Mouse (Mus musculus) naive thymus-derived CD4-positive, alpha-beta T cell, adult 2 months (primary cell): ENCODE results near the gene Otog.

Source experiments
- DNase-seq: peaks from one replicate; pipeline ENCODE4 v3.0.0-alpha.2; 2011; ENCODE audit warnings: low read depth

Otog gene

GRCm38 (mm10) chr7:46283681-46284080, 42.9 kb downstream of the Otog start:
- DNase-seq, result no peak

GRCm38 (mm10) chr7:46285161-46285839, 44.5 kb downstream of the Otog start:
- DNase-seq, result no peak

- DNase-seq, result no peak
Observed at GRCm38 (mm10) chr7:46286391-46286790, 45.6 kb downstream of the Otog start.

GRCm38 (mm10) chr7:46287051-46287450, 46.3 kb downstream of the Otog start:
- no peak for DNase-seq

GRCm38 (mm10) chr7:46296330-46296729, 55.5 kb downstream of the Otog start:
- DNase-seq, result no peak

- DNase-seq, result no peak
Observed at GRCm38 (mm10) chr7:46301031-46301632, 60.3 kb downstream of the Otog start.

- no peak for DNase-seq
Observed at GRCm38 (mm10) chr7:46313486-46313885, 72.7 kb downstream of the Otog start.

GRCm38 (mm10) chr7:46314220-46315009, 73.6 kb downstream of the Otog start:
- DNase-seq, result no peak

- no peak for DNase-seq
Observed at GRCm38 (mm10) chr7:46315692-46316091, 74.9 kb downstream of the Otog start.

GRCm38 (mm10) chr7:46316948-46317347, 76.2 kb downstream of the Otog start:
- no peak for DNase-seq

- DNase-seq, result no peak
Observed at GRCm38 (mm10) chr7:46321242-46321641, 80.5 kb downstream of the Otog start.

GRCm38 (mm10) chr7:46327896-46328295, 87.1 kb downstream of the Otog start:
- no peak for DNase-seq

GRCm38 (mm10) chr7:46337397-46337796, 96.6 kb downstream of the Otog start:
- no peak for DNase-seq

- DNase-seq, result no peak
Observed at GRCm38 (mm10) chr7:46339818-46340217, 99.0 kb downstream of the Otog start.

- no peak for DNase-seq
Observed at GRCm38 (mm10) chr7:46340295-46340694, 99.5 kb downstream of the Otog start.

- DNase-seq, result no peak
Observed at GRCm38 (mm10) chr7:46341471-46341870, 100.7 kb downstream of the Otog start.

GRCm38 (mm10) chr7:46347692-46348091, 106.9 kb downstream of the Otog start:
- no peak for DNase-seq

GRCm38 (mm10) chr7:46348813-46349212, 108.0 kb downstream of the Otog start:
- DNase-seq, result no peak

- no peak for DNase-seq
Observed at GRCm38 (mm10) chr7:46350119-46350702, 109.4 kb downstream of the Otog start.

GRCm38 (mm10) chr7:46352748-46353147, 112.0 kb downstream of the Otog start:
- DNase-seq, result no peak

GRCm38 (mm10) chr7:46353216-46353615, 112.4 kb downstream of the Otog start:
- DNase-seq, result no peak

- DNase-seq, result peak; percentile 13
Observed at GRCm38 (mm10) chr7:46353875-46354274, 113.1 kb downstream of the Otog start.
